Mouse (Mus musculus): Measurements from ENCODE around the gene Srgap1.

- TF ChIP-seq CTCF (IDR thresholded peaks at IDR 0.05; ENCODE audit: insufficient read depth, low read depth, low read length) (no peak), POLR2A (IDR thresholded peaks at IDR 0.05; ENCODE audit: insufficient read depth, low read depth, low read length) (no peak)
These were observed 43.4 kb upstream of the Srgap1 start for GRCm38 (mm10) chr10:122090472-122090871.

Measured in olfactory bulb, adult 2 months (tissue).